Mouse (Mus musculus): ENCODE measurements around the gene Mphosph10. TPM values are rescaled to one million over a fixed set of nuclear protein-coding genes. Genes with fewer than 3 reads are reported as not detected.
A peak's percentile ranks its signal among the peaks of the same experiment; 100 is the strongest.

Gene Mphosph10
- polyA plus RNA-seq, 1 experiment = 0.35 TPM

DNA sequence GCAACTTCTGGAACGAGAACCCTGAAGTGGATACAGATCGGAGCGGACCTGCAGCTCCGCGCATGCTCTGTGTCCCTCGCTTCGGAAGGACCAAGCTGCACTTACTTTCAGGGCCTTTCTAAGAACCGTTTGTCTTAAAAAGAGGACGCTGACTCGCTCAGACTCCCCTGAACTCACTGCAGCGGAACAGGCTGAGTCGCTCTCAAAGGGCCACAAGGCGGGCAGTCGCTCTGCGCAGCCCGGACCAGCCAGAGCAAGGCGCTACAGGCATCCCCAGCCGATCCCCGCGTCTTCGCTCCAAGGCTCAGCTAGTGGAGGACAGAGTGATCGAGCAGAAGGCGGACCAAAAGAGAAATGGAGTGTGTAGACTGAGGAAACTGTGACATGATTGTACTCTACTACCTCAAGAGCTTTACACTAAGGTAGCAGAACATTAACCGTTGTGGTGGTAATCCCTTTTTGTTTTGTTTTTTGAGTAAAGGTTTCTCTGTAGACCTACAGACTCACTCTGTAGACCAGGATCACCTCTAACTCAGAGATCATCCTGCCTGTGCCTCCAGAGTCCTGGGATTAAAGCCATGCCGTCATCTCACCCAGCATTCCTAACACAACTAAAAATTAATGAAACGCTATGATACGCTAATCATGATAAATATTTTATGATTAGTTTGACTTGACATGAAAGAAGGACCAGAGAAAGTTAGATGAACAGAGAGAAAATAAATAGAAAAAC lies 18.1 kb downstream of the Mphosph10 start, which contains the start of gene Fan1:
Gene Fan1 (minus strand): TSS at position 266 of the 733 bp plus-strand sequence.
- H3K4me1 ChIP-seq (ENCODE audit: control insufficient read depth) = peaks cover 16% of the 10 kb centered on the region
- H3K9me3 ChIP-seq (ENCODE audit: control insufficient read depth, low read length) = no peaks in the 10 kb centered on the region
- H3K4me3 ChIP-seq (replicated peaks) = peak within 1 kb of the TSS; percentile 92
- H3K27me3 ChIP-seq (ENCODE audit: control insufficient read depth) = no peaks in the 10 kb centered on the region
- TF ChIP-seq GATA1 (IDR thresholded peaks at IDR 0.05; ENCODE audit: low read length) (no peak), TAL1 (IDR thresholded peaks at IDR 0.05; ENCODE audit: low read length) (no peak)
- H3K36me3 ChIP-seq (ENCODE audit: control insufficient read depth) = peaks cover 56% of the 10 kb centered on the region

DNA sequence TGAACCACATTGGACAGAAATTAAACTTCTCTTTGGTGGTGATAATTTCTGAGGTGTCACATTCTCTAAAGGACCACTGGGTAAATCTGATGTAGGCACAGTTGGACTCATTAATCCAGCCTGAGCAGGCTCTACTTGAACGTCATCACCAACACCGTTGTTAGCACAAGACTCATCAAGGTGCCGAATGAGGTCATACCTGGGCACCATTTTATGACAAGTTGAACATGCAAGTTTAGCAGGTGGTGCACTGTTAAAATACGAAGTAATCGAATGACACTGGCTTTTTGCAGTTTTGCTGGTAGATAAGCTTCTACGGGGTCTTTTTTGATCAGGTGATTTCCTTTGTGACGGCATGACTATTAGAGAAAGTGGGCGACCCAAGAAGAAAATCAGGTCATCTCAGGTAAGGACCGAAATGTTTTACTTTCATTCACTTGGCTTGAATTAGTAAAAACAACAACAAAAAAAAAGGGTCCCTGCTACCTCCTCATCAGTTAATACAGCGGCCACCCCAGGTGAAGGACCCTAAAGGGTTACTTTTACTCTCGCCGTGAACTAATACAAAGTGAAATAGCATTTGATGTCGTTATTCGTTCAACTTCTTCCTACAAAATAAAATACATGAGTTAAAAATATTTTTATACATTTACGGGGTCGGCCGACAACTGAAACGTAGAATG lies 18.8 kb downstream of the Mphosph10 start:
- peak overlapping the region; percentile 92 for H3K4me3 ChIP-seq (replicated peaks)
- TF ChIP-seq GATA1 (IDR thresholded peaks at IDR 0.05; ENCODE audit: low read length) = no peak
- no peak for TF ChIP-seq TAL1 (IDR thresholded peaks at IDR 0.05; ENCODE audit: low read length)
- H3K9me3 ChIP-seq (ENCODE audit: control insufficient read depth, low read length) = no peaks in the 10 kb centered on the region
- H3K27me3 ChIP-seq (ENCODE audit: control insufficient read depth) = no peaks in the 10 kb centered on the region
- H3K4me1 ChIP-seq (ENCODE audit: control insufficient read depth) = peaks cover 16% of the 10 kb centered on the region
- peaks cover 55% of the 10 kb centered on the region for H3K36me3 ChIP-seq (ENCODE audit: control insufficient read depth)

DNA sequence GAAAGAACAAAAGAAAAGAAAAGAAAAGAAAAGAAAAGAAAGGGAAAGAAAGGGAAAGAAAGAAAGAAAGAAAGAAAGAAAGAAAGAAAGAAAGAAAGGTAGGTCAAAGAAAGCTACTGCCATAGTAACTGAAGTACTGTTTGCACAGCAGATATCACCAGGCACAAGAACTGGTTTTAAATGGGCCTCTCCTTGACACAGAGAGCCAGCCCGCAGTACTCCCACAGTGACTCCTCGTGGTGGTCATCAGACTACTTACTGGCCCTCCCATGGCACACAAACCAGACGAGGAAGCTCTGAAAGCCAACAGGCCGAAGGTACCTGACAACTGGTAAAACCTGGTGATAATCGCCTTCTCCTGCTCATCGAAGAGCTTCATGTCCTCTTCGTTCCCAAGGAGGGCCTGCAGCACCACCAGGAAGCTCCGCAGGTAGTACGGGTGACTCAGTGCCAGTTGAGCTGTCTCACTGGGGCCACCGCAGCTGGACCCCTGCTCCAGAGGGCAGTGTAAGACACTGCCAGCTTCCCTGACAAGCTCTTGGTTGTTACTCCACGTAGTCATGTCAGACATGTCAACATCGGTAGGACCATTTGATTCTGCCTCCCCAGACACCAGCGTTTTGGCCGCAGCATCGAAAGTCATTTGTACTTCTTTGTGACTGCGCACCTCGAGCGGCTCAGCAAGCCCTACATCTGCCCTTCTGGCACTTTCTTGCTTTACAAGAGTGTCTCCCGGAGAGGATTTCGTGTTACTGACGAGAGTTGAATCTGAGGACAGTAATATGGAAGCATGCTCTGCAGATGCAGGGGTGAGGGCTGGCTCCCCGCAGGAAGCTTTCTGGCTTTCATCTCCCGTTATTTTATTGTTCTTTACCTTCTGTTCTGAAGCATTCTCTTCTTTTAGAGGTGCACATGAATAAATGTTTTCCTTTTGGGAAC lies 19.9 kb downstream of the Mphosph10 start:
- Histone ChIP-seq H3K27me3 (ENCODE audit: control insufficient read depth) (no peaks in the 10 kb centered on the region), H3K9me3 (ENCODE audit: control insufficient read depth, low read length) (no peaks in the 10 kb centered on the region), H3K36me3 (ENCODE audit: control insufficient read depth) (peaks cover 46% of the 10 kb centered on the region), H3K4me3 (replicated peaks) (no peak overlapping the region), H3K4me1 (ENCODE audit: control insufficient read depth) (peaks cover 16% of the 10 kb centered on the region)
- TF ChIP-seq TAL1 (IDR thresholded peaks at IDR 0.05; ENCODE audit: low read length) (no peak), GATA1 (IDR thresholded peaks at IDR 0.05; ENCODE audit: low read length) (no peak)

DNA sequence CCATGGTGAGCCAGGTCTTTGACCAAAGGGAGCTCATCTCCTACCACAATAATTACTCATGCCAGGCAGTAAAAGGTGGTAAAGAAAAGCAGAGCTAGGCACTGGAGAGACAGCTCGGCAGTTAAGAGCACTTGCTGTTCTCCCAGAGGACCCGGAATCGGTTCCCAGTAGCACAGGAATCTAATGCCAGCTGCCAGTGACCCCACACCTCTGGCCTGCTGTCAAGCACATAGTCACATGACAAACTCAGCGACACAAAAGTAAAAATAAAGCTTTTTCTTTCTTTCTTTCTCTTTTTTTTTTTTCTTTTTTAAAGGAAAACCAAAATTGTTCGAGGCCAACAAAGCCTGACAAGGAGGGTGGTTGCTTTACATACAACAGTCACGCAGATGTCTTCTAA lies 22.2 kb downstream of the Mphosph10 start:
- Histone ChIP-seq H3K36me3 (ENCODE audit: control insufficient read depth) (peaks cover 40% of the 10 kb centered on the region), H3K4me1 (ENCODE audit: control insufficient read depth) (peaks cover 16% of the 10 kb centered on the region), H3K27me3 (ENCODE audit: control insufficient read depth) (no peaks in the 10 kb centered on the region), H3K4me3 (replicated peaks) (no peak overlapping the region), H3K9me3 (ENCODE audit: control insufficient read depth, low read length) (no peaks in the 10 kb centered on the region)
- no peak for TF ChIP-seq GATA1 (IDR thresholded peaks at IDR 0.05; ENCODE audit: low read length)
- TF ChIP-seq TAL1 (IDR thresholded peaks at IDR 0.05; ENCODE audit: low read length) = no peak

DNA sequence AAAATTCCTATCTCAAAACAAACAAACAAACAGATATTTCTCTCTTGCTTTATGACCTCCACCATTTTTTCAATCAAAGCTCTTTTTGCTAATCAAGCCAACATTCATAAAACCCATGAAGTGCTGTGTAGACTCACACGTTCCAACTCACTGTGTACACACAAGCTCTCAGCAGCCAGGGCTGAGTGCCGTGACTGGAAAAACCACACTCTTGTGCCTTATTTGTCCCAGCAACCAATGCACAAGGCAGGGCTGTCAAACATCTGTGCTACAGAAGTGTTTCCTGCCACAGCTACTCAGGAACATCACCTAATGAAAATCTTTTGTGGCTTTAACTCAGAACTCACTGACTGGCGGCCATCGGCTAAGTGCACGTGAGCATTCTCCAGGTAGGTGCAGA lies 26.2 kb downstream of the Mphosph10 start:
- Histone ChIP-seq H3K36me3 (ENCODE audit: control insufficient read depth) (peaks cover 72% of the 10 kb centered on the region), H3K9me3 (ENCODE audit: control insufficient read depth, low read length) (no peaks in the 10 kb centered on the region), H3K27me3 (ENCODE audit: control insufficient read depth) (no peaks in the 10 kb centered on the region), H3K4me1 (ENCODE audit: control insufficient read depth) (no peaks in the 10 kb centered on the region), H3K4me3 (replicated peaks) (no peak overlapping the region)
- TF ChIP-seq GATA1 (IDR thresholded peaks at IDR 0.05; ENCODE audit: low read length) (no peak), TAL1 (IDR thresholded peaks at IDR 0.05; ENCODE audit: low read length) (no peak)

DNA sequence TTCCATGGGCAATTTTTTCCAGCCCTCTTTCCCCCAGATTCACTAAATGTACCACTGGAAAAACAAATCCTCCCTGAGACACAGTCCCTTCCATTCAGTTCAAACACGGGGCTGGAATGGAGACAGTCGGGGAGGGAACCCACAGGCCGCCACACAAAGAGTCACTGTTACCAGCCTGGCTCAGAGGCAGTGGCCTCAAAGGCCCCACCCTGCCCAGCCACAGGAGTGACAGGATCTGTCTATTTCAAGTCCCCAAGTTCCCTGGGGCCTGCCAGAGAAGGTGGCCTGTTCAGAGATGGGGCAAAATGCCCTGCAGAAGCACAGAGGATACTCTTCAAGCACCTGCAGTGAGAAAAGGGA lies 31.5 kb downstream of the Mphosph10 start:
- Histone ChIP-seq H3K4me3 (replicated peaks) (no peak overlapping the region), H3K9me3 (ENCODE audit: control insufficient read depth, low read length) (no peaks in the 10 kb centered on the region), H3K36me3 (ENCODE audit: control insufficient read depth) (peaks cover 67% of the 10 kb centered on the region), H3K27me3 (ENCODE audit: control insufficient read depth) (no peaks in the 10 kb centered on the region), H3K4me1 (ENCODE audit: control insufficient read depth) (peaks cover 6% of the 10 kb centered on the region)
- no peak for TF ChIP-seq GATA1 (IDR thresholded peaks at IDR 0.05; ENCODE audit: low read length)
- no peak for TF ChIP-seq TAL1 (IDR thresholded peaks at IDR 0.05; ENCODE audit: low read length)

DNA sequence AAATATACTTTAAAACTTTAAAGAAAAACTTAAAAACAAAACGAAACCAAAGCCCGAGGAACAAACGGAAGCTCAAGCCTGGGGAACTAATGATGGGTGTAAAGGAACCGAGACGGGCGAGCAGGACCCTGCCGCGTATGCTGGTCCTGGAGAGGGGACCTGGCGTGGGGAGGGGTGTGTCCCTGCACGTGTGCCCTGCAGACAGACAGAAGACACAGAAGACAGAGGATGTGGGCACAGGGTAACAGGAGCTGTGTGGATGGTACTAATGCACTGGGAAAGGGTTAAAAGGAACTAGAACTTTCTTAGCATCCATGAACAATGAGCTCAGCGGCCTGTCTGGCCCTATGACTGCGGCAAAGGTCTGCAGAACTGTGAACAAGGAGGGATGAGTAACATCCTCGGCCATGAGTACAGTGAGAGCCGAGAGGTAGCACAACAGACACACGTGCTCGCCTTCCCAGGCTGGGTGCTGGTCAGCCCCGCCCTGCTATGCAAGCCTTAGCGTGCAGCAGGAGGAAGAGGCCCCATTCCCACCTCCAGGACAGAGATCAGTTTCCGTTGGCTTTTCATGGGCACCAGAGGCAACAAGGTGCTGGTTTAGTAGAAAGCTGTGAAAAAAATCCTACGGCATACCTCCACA lies 32.0 kb downstream of the Mphosph10 start:
- H3K9me3 ChIP-seq (ENCODE audit: control insufficient read depth, low read length) = no peaks in the 10 kb centered on the region
- H3K4me1 ChIP-seq (ENCODE audit: control insufficient read depth) = peaks cover 6% of the 10 kb centered on the region
- no peak overlapping the region for H3K4me3 ChIP-seq (replicated peaks)
- peaks cover 64% of the 10 kb centered on the region for H3K36me3 ChIP-seq (ENCODE audit: control insufficient read depth)
- H3K27me3 ChIP-seq (ENCODE audit: control insufficient read depth) = no peaks in the 10 kb centered on the region
- TF ChIP-seq GATA1 (IDR thresholded peaks at IDR 0.05; ENCODE audit: low read length) = no peak
- no peak for TF ChIP-seq TAL1 (IDR thresholded peaks at IDR 0.05; ENCODE audit: low read length)

DNA sequence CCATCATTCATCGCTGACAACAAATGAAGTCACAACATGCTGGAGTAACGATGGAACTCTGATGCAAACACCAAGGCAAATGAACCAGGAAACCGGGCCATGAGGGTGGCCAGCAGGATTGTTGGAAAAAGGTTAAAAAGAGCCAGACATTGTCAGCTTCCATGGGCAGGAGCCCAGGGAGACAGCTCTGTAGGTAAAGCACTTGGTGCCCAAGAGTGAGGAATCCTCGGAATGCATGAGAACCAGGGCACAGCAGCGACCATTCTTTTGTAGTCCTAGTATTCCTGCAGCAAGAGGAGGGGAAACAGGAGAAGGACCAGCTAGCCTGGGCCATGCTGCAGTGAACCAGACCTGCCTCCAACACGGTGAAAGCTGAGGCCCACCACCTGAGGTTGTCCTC lies 33.4 kb downstream of the Mphosph10 start:
- Histone ChIP-seq H3K27me3 (ENCODE audit: control insufficient read depth) (no peaks in the 10 kb centered on the region), H3K9me3 (ENCODE audit: control insufficient read depth, low read length) (no peaks in the 10 kb centered on the region), H3K4me1 (ENCODE audit: control insufficient read depth) (peaks cover 6% of the 10 kb centered on the region), H3K4me3 (replicated peaks) (no peak overlapping the region), H3K36me3 (ENCODE audit: control insufficient read depth) (peaks cover 54% of the 10 kb centered on the region)
- TF ChIP-seq GATA1 (IDR thresholded peaks at IDR 0.05; ENCODE audit: low read length) (no peak), TAL1 (IDR thresholded peaks at IDR 0.05; ENCODE audit: low read length) (no peak)
